Mouse (Mus musculus): ENCODE measurements around the gene Necab3.

Gene Necab3

GRCm38 (mm10) chr2:154558264-154559039 lies at the start of gene Necab3:
Gene Necab3 (minus strand): TSS chr2:154558890.
- in situ Hi-C loops (cut with MboI, MseI): no loop called here

- in situ Hi-C loops (cut with MboI, MseI): no loop called here
Measured at GRCm38 (mm10) chr2:154606965-154607364, 48.3 kb upstream of the Necab3 start.

GRCm38 (mm10) chr2:154604156-154604555 lies 45.5 kb upstream of the Necab3 start:
- in situ Hi-C loops (cut with MboI, MseI): no loop called here

- in situ Hi-C loops (cut with MboI, MseI): no loop called here
Measured at GRCm38 (mm10) chr2:154603638-154604153, 45.0 kb upstream of the Necab3 start, which contains the start of gene Pxmp4. Gene Pxmp4 (minus strand): TSS chr2:154603708.

- in situ Hi-C loops (cut with MboI, MseI): no loop called here
Measured at GRCm38 (mm10) chr2:154603007-154603637, 44.4 kb upstream of the Necab3 start.

GRCm38 (mm10) chr2:154601324-154601723 lies 42.6 kb upstream of the Necab3 start:
- in situ Hi-C loops (cut with MboI, MseI): no loop called here

- in situ Hi-C loops (cut with MboI, MseI): no loop called here
Measured at GRCm38 (mm10) chr2:154600586-154600985, 41.9 kb upstream of the Necab3 start.

- in situ Hi-C loops (cut with MboI, MseI): no loop called here
Measured at GRCm38 (mm10) chr2:154597399-154597798, 38.7 kb upstream of the Necab3 start.

- in situ Hi-C loops (cut with MboI, MseI): no loop called here
Measured at GRCm38 (mm10) chr2:154595775-154596174, 37.1 kb upstream of the Necab3 start.

- in situ Hi-C loops (cut with MboI, MseI): no loop called here
Measured at GRCm38 (mm10) chr2:154593025-154593424, 34.3 kb upstream of the Necab3 start.

- in situ Hi-C loops (cut with MboI, MseI): no loop called here
Measured at GRCm38 (mm10) chr2:154591239-154591638, 32.5 kb upstream of the Necab3 start.

- in situ Hi-C loops (cut with MboI, MseI): loop anchor here (5.0 kb wide), 1 partner anchor 177 kb away; no protein-coding TSS in a partner anchor
Measured at GRCm38 (mm10) chr2:154589051-154589450, 30.4 kb upstream of the Necab3 start.

- in situ Hi-C loops (cut with MboI, MseI): loop anchor here (5.0 kb wide), 1 partner anchor 174 kb away; no protein-coding TSS in a partner anchor
Measured at GRCm38 (mm10) chr2:154586405-154586804, 27.7 kb upstream of the Necab3 start.

GRCm38 (mm10) chr2:154584931-154585601 lies 26.4 kb upstream of the Necab3 start:
- in situ Hi-C loops (cut with MboI, MseI): loop anchor here (5.0 kb wide), 1 partner anchor 173 kb away; no protein-coding TSS in a partner anchor

GRCm38 (mm10) chr2:154583906-154584872 lies 25.5 kb upstream of the Necab3 start:
- in situ Hi-C loops (cut with MboI, MseI): no loop called here

GRCm38 (mm10) chr2:154581421-154581820 lies 22.7 kb upstream of the Necab3 start:
- in situ Hi-C loops (cut with MboI, MseI): no loop called here

- in situ Hi-C loops (cut with MboI, MseI): no loop called here
Measured at GRCm38 (mm10) chr2:154580586-154580985, 21.9 kb upstream of the Necab3 start.

- in situ Hi-C loops (cut with MboI, MseI): no loop called here
Measured at GRCm38 (mm10) chr2:154577744-154578067, 19.0 kb upstream of the Necab3 start.

- in situ Hi-C loops (cut with MboI, MseI): no loop called here
Measured at GRCm38 (mm10) chr2:154576876-154577743, 18.4 kb upstream of the Necab3 start.

GRCm38 (mm10) chr2:154574271-154574670 lies 15.6 kb upstream of the Necab3 start:
- in situ Hi-C loops (cut with MboI, MseI): no loop called here

All from T-helper 2 cell (primary cell).